ENCODE assay signal across 17 mouse cellular contexts in the genomic region with DNA sequence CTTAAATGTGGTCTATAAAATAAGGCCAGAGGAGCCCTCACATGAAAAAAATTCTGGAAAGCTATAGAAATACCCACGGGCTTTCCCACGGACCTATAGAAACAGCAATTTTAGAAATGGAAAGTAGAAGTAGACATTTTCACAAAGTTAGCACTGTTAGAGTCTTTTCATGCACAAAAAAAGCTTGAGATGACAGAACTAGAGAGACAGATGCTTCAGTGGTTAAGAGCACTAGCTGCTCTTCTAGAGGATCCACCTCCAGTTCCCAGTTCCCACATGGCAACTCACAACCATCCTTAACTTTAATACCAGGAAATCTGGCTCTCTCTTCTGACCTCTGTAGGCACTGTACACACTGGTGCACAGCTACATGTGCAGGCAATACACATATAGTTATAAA.
"Had no signal": no experiment of that assay in that cellular context is flagged by ENCODE, and none has a peak within 500 bp of the region (broad histone marks: within the 10 kb centered on the region; RNA-seq: fewer than 3 reads in every experiment).

No protein-coding gene starts in this region.

- DNase-seq: retina, postnatal 1 day; right cerebral cortex, adult 18-20 months; right cerebral cortex, postnatal 14 days; right cerebral cortex, postnatal 25 days; right cerebral cortex, postnatal 4 days; spleen, adult 18-20 months; thymus, adult 18-20 months; thymus, adult 2 months; thymus, postnatal 14 days; thymus, postnatal 25 days; thymus, postnatal 36 days; thymus, postnatal 4 days had no signal

- H3K4me2 ChIP-seq: neural tube, embryonic 12.5 days; neural tube, embryonic 13.5 days; neural tube, embryonic 15.5 days; stomach, embryonic 15.5 days had no signal

- H3K9ac ChIP-seq: neural tube, embryonic 12.5 days; neural tube, embryonic 13.5 days; neural tube, embryonic 15.5 days; stomach, embryonic 15.5 days had no signal

- H3K4me1 ChIP-seq: neural tube, embryonic 12.5 days; neural tube, embryonic 13.5 days; neural tube, embryonic 15.5 days; stomach, embryonic 15.5 days had no signal

- H3K9me3 ChIP-seq: neural tube, embryonic 12.5 days; neural tube, embryonic 13.5 days; neural tube, embryonic 15.5 days; stomach, embryonic 15.5 days had no signal

- H3K27me3 ChIP-seq: neural tube, embryonic 12.5 days; neural tube, embryonic 13.5 days; neural tube, embryonic 15.5 days; stomach, embryonic 15.5 days had no signal

- H3K27ac ChIP-seq: neural tube, embryonic 12.5 days; neural tube, embryonic 13.5 days; neural tube, embryonic 15.5 days; stomach, embryonic 15.5 days; stomach, postnatal 0 days had no signal

- H3K36me3 ChIP-seq: neural tube, embryonic 12.5 days; neural tube, embryonic 13.5 days; neural tube, embryonic 15.5 days; stomach, embryonic 15.5 days had no signal

- H3K4me3 ChIP-seq: neural tube, embryonic 12.5 days; neural tube, embryonic 13.5 days; neural tube, embryonic 15.5 days; stomach, embryonic 15.5 days had no signal
